Mouse (Mus musculus) fibroblast of lung, adult 2 months (primary cell): Measurements from ENCODE around the gene Btbd35f5.
"Not testable (repeated sequence)": the region's sequence is repeated elsewhere in the genome, so short reads cannot be mapped to it uniquely, and the experiment has no call there.

Experiments used
- DNase-seq: peaks from one replicate; pipeline ENCODE4 v3.0.0-alpha.2; 2011; ENCODE audit warnings: low read depth

The Btbd35f5 gene

GRCm38 (mm10) chrX:32973597-32973996 is at the start of gene Btbd35f5:
Gene Btbd35f5 (plus strand): TSS chrX:32973897.
- DNase-seq, result not testable (repeated sequence)

- DNase-seq, result not testable (repeated sequence)
Measured at GRCm38 (mm10) chrX:32941468-32941867, 32.2 kb upstream of the Btbd35f5 start, which contains the start of gene Gm21789. Gene Gm21789 (plus strand): TSS chrX:32941768.
